Mouse (Mus musculus) layer of hippocampus, adult 2 months (tissue): ENCODE results near the gene Mphosph9. TPM values are rescaled to one million over a fixed set of nuclear protein-coding genes. Genes with fewer than 3 reads are reported as not detected.

ENCODE experiments used
- DNase-seq, 2 experiments: peaks; one replicate each; pipeline ENCODE4 v3.0.0; 2022; ENCODE audit warnings: low spot score in 2 of 2
- H3K27ac ChIP-seq: fragments of 200-600 bp; 2 replicates; pipeline ENCODE4 v1.8.1; 2022
- H3K4me3 ChIP-seq: fragments of 200-600 bp; 2 replicates; pipeline ENCODE4 v1.8.1; 2022; ENCODE audit warnings: mild to moderate bottlenecking
- CTCF ChIP-seq: fragments of 200-600 bp; conservative IDR thresholded peaks from 2 replicates; pipeline ENCODE4 v1.8.1; 2022; ENCODE audit warnings: antibody characterized with exemption, mild to moderate bottlenecking, moderate library complexity
- total RNA-seq, 2 experiments: library from RNA; stranded (reverse); gene quantifications; 2 replicates each; pipeline ENCODE4 v1.2.3; 2021

Gene Mphosph9
- total RNA-seq, 2 experiments from 2014 or later: 18.9 to 19.3 TPM

DNA sequence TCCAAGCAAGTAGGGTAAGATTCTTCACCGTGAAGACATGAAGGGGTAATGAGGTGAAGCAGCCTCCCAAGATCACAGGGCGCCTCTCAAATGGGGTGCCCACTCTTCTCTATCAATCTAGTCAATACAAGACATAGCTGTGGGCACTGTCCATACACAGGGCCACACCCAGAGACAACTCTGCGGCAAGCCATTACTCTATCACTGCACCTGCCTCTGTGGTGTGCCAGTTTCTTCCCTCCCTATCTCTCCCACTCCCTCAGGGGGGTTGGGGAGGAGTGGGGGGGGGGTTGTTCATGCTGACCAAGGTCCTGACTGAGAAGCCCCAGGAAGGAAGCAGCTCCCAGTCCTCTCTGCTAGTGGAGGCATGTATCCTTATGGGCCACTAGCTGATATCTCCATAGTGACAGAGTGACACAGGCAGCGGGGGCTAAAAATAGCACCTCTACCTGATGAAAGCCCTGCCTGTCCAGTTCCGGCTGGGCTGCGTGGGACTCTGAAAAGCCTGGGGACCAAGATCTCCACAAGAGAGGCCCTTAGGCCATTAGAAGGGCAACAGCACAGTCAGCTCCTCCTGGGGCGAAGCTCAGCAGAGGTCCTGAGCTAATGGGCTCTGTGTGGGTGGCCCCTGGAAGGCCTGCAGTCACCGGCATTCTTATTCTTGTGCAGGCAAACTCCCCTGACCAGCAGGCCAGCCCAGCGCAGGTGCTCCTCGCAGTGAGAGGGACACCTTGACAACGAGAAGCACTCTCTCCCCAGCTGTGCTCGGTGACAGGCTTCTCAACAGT, 93.7 kb downstream of the Mphosph9 start:
- no peak for DNase-seq
- Histone ChIP-seq H3K4me3 (no peak overlapping the region), H3K27ac (peak overlapping the region; percentile 79)
- no peak for TF ChIP-seq CTCF

DNA sequence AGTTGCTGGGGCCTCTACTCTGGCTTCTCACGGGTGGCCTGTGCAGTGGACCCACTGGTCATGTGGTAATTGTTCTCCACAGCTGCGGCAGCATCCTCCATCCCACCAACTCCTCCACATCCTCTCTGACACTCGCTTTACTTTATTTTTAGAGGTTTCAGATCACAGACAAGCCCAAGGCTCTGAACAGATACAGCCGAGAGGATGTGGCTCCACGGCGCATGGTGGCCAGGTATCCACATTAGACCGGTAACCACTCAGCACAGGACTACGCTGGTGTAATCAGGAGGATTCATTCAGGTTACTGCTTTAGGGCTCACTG, 94.7 kb downstream of the Mphosph9 start:
- DNase-seq: no peak
- TF ChIP-seq CTCF: no peak
- Histone ChIP-seq H3K27ac (peak overlapping the region; percentile 55; the same call in 1 of the 2 replicates), H3K4me3 (no peak overlapping the region)

DNA sequence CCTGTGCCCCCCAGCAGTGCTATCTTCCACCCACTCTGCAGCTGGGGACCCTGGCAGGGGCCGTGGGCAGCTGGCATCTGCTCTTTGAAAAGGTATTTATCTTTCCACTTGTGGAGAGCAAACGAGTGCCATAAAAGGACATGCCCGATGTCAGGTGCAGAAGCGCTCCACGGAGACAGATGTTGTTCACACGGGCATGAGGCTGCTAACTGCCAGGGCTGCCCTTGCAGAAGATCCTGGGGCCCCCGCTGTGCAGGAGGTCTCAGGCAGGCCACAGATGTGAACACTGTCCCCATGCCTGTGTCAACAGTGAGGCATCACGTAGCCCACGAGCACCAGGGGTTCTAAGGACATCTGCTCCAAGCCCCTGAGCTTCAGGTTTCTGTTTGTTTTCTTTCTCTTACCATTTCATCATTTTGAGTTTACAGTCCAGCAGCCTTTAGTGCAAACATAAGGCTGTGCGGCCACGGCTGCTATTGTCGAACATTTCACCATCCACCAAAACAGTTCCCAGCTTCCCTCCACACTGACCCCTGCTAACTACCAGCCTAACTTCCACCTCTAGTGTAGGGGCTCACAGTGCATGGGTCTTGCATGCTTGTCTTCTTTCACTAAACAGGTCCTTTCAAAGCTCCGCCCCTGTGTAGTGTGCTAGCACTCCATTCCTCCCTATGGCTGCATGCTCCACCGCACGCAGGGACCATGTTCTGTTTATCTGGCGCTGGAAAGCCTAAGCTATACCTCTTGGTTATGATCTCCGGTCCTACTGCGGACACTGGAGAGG, 95.2 kb downstream of the Mphosph9 start:
- H3K27ac ChIP-seq: peak overlapping the region; percentile 55; the same call in 1 of the 2 replicates
- DNase-seq: no peak
- no peak overlapping the region for H3K4me3 ChIP-seq
- TF ChIP-seq CTCF: no peak

DNA sequence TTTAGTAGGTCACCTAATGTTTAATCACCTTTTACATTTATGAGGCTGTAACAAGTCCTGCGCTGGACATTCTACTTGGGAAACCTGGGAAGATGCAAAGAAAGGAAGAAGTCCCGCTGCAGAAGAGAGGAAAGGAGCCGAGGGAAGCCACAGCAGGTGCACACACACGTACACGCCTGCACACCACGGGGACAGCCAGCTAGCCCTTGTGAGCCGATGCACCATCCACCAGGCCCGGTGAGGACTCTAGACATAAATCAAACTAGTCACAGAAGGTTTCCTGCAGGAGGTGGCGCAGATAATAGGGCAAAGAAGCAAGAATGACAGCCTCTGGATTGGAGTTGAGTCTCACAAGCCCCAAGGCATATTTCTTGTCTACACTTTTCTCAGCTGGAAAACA, 97.3 kb downstream of the Mphosph9 start:
- Histone ChIP-seq H3K27ac (no peak overlapping the region), H3K4me3 (no peak overlapping the region)
- DNase-seq: no peak
- TF ChIP-seq CTCF: no peak

DNA sequence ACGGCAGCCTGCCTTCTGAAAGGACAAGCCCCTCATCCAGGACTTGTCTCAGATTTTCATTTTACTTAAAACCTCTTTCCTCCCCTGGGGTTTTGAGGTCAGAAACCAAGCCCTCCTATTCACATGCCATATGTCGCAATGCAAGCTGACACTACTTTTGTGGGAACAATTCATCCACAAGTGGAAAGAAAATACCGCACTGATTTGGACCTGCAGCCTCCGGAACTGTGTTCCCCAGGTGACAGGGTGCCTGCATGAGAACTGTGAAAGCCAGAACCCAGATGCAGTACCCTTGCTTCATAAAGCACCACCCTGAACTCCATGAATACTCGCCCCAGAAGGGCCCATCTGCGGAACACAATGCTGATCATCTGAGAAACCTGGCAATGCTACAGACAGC, 100.6 kb downstream of the Mphosph9 start:
- no peak for DNase-seq
- Histone ChIP-seq H3K4me3 (no peak overlapping the region), H3K27ac (peak overlapping the region; percentile 72; the same call in 1 of the 2 replicates)
- no peak for TF ChIP-seq CTCF

DNA sequence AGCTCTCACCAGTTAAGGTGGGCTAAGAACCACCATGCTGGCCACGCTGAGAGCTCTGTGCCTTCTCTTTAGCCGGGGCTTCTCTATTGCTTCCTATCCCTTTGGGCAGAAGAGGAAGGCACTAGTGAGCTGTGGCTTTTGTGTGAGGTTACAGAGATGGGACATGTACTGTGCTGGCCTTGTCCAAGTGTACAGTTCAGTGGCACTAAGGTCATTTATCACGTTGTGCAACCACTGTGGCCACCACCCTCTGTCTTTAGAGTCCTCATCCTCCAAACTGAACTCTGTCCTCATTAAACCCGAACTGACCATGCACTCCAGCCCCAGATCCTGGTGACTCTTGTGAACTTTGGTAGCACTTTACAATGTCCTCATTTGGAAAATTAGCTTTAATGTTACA, 101.3 kb downstream of the Mphosph9 start:
- Histone ChIP-seq H3K4me3 (no peak overlapping the region), H3K27ac (peak overlapping the region; percentile 72; the same call in 1 of the 2 replicates)
- TF ChIP-seq CTCF: no peak
- no peak for DNase-seq

DNA sequence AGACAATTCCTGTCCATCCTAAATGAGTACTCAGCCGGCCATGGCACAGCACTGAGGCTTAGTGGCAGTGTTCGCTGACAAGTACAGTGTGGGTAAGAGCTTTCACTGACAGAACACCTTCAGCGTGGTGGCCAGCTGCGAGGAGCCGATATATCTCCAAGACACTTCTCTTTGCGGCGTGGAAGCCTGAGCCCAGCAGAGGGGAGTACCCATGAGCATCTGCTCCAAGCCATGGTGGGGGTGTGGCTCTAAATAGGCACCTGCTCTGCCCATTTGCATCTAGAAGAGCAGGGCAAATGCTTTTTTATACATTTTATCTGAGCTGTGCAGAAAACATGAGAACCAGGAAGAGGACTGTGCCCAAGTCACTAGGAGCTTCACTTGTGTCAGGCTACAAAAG, 101.9 kb downstream of the Mphosph9 start:
- H3K27ac ChIP-seq: peak overlapping the region; percentile 98; the same call in 1 of the 2 replicates
- TF ChIP-seq CTCF: no peak
- DNase-seq: no peak
- H3K4me3 ChIP-seq: no peak overlapping the region

DNA sequence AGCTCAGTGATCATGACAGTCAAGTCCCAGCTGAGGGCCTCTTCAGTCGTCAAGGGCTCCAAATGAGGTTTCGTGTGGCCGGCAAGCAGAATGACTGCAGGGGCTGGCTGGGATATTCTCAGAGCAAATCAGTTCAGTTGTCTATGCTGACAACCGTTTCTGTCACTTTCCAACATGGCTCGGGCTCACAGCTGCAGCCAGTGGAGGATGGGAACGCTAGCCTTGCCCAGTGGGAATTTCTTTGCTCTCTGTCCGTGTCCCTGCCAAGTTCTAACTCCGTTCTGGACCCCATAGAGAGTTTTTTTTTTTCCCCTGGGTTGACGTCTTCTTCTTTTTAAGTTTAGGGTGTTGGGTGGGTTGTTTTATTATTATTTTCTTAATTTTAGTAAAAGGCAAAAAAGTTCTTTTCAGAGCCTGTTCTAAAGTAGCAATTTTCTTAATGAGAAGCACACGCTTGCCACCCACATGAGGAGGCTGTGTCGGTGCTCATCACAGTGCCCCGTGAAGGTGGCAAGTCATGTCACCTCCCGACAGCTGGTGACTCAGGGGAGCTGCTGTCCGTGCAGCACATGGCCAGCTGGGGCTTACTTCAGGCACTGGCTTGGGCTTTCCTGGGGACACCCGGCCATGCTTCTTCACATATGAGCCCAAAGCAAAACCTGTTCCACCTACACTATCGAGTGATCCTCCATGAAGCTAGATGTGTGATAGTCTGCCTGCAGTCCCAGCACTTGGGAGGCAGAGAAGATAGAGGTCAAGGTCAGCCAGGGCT, 103.3 kb downstream of the Mphosph9 start:
- Histone ChIP-seq H3K27ac (peak overlapping the region; percentile 98), H3K4me3 (no peak overlapping the region)
- no peak for DNase-seq
- TF ChIP-seq CTCF: no peak

DNA sequence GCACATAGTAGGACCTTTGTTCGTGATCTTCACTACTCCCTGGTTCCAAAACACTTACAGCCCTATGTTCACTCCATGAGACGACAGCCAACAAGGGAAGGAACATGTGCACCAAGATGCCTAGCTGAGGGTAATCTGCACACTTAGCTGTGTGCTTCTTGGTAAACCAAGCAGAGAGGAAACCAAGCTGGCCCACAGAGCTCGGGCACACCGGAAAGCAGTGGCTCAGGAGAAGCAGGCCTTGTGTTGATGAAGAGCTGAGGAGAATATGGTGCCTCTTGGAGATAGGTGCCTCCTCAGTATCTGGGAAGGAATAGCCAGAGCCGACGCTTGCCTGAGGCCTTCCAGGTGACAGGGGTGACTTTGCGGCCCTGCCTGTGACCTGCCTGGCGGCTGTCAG, 104.2 kb downstream of the Mphosph9 start:
- TF ChIP-seq CTCF: no peak
- peak overlapping the region; percentile 98 for H3K27ac ChIP-seq
- H3K4me3 ChIP-seq: no peak overlapping the region
- no peak for DNase-seq

DNA sequence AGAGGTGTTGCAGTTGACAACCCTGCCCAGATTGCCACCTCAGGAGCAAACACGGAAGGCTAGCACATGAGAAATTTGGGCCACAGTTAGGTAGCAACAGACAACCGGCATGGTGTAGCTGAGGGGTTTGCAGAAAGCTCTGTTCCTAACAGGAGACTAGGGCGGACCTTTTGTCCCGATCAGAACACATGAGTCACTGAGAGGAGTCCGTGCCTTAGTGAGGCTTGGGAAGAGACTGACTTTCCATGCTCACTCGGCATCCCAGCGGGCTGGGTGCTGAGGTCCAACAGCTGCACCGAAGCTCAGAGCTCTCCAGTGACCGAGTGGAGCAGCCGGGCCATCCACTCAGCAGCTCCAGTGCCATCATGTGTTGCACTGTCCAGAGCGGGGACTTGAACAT, 105.1 kb downstream of the Mphosph9 start:
- Histone ChIP-seq H3K4me3 (no peak overlapping the region), H3K27ac (peak overlapping the region; percentile 98)
- no peak for TF ChIP-seq CTCF
- no peak for DNase-seq

DNA sequence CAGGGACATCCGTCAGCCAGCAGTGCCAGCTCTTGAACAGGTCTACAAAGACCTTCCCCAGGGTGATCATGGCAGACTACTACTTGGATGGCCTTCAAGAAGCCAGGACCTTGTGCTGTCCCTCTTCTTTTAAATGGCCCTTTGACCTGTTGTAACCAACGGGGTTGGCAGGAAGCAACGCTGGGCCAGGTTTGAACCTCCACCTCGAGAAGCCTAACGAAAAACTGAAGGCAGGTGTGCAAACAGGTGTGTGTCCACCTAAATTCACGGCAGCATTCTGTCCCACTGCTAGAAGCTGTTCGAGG, 106.1 kb downstream of the Mphosph9 start:
- no peak for TF ChIP-seq CTCF
- H3K4me3 ChIP-seq: no peak overlapping the region; the same call in 1 of the 2 replicates
- peak overlapping the region; percentile 98 for H3K27ac ChIP-seq
- DNase-seq: no peak

DNA sequence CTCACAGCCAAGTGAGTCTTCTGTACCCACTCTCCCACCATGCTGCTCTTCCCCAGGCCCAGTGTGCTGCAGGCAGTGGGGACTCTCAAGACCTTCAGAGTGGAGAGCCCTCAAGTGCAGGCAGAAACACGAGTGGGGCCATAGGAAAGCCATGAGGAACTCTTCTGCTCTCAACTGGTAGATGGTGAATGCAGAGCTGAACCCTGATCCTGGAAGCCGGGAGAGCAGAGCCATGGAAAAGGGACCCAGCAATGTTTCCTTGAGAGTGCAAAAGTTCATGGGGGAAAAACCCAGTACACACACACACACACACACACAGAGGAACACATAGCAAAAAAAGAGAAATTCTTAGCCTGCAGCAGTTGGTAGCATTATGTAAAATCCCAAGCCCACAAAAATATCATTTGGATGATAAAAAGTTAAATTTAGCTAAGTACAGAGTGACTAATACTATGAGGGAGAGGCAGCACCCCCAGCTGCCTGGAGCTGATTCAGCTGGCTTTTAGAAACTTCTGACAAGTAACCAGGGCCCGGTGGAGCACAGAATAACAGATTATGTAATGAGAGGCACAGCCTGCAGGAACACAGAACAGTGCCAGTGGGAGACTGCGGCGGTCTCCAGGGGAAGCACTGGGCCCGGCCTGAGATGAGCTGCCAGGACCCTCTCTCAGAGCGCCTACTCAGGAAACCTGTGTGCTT, 106.6 kb downstream of the Mphosph9 start:
- TF ChIP-seq CTCF: peak; percentile 39
- peak; percentile 81 to 95 for DNase-seq
- Histone ChIP-seq H3K4me3 (no peak overlapping the region; the same call in 1 of the 2 replicates), H3K27ac (peak overlapping the region; percentile 98)
